Comparison of ENCODE assay signal across 8 mouse cellular contexts in genomic region chr10:62683043-62683442, GRCm38 (mm10). TPM values are rescaled to one million over a fixed set of nuclear protein-coding genes. Genes with fewer than 3 reads are reported as not detected.
DNase-seq lines count a peak whose midpoint lies in the region; ATAC-seq and TF ChIP-seq lines count a peak whose summit lies in the region.
"Had no signal": no experiment of that assay in that cellular context is flagged by ENCODE, and none has a peak within 500 bp of the region (broad histone marks: within the 10 kb centered on the region; RNA-seq: fewer than 3 reads in every experiment).

No protein-coding gene starts in this region.

- H3K27ac ChIP-seq in left cerebral cortex, adult 2 months = no peak overlapping the region

- no peak for DNase-seq in left cerebral cortex, adult 2 months (ENCODE audit: extremely low spot score in 1 of 2, low spot score in 2 of 2)
- DNase-seq in left cerebral cortex, adult 8-10 months (ENCODE audit: low spot score in 2 of 2) = no peak
- DNase-seq in R1 (ENCODE audit: low read depth, low spot score) = peak; percentile 54
- DNase-seq in heart, postnatal 14 days = peak; percentile 33 to 51
- peak; percentile 50 for DNase-seq in lung, postnatal 36 days
- DNase-seq in right cerebral cortex, postnatal 25 days = no peak

- H3K4me3 ChIP-seq in left cerebral cortex, adult 2 months = no peak overlapping the region
- H3K4me3 ChIP-seq: megakaryocyte, embryonic 14.5 days had no signal

- intact Hi-C loops in left cerebral cortex, adult 2 months (cut with DNase I) = no loop called here
- intact Hi-C loops in heart, postnatal 14 days (cut with DNase I) = loop anchor here (5.0 kb wide), 1 partner anchor 91 kb away; no protein-coding TSS in a partner anchor

- TF ChIP-seq CTCF in left cerebral cortex, adult 2 months (IDR thresholded peaks at IDR 0.05) = peak; percentile 33

- ATAC-seq in activated CD4-positive, CD25-positive, alpha-beta regulatory T cell, adult 4 months = no peak

RNA-seq across cellular contexts. Expression of gene Ddx50, which starts 32.0 kb away (rescaled TPM):
- 10 to 100 TPM; 86.3 to 91.1 TPM for total RNA-seq in left cerebral cortex, adult 2 months (2021)
- 10 to 100 TPM; 80.2 to 87.7 (median 86.1) TPM for total RNA-seq in left cerebral cortex, adult 8-10 months (2022)
- total RNA-seq in heart, postnatal 14 days (2021) = 10 to 100 TPM; 55.8 to 58.4 TPM
- polyA plus RNA-seq in activated CD4-positive, CD25-positive, alpha-beta regulatory T cell, adult 4 months (2017; shearing (Covaris generic)) = 10 to 100 TPM; 91.8 to 100.0 TPM

RNA-seq across cellular contexts. Expression of gene Stox1, which starts 42.9 kb away (rescaled TPM):
- total RNA-seq in left cerebral cortex, adult 2 months (2021) = 1 to 10 TPM; 4.2 to 5.8 TPM
- 1 to 10 TPM; 2.7 to 6.4 (median 4.4) TPM for total RNA-seq in left cerebral cortex, adult 8-10 months (2022)
- 1 to 10 TPM; 1.2 to 1.5 TPM for total RNA-seq in heart, postnatal 14 days (2021)
- 1 to 10 TPM; 1.5 TPM for polyA plus RNA-seq in activated CD4-positive, CD25-positive, alpha-beta regulatory T cell, adult 4 months (2017; shearing (Covaris generic))

Comparison
In these comparisons a context has a peak if more than half of its experiments do, and no peak if none do; other contexts are left out.
1. DNase-seq: peak in R1 (single experiment), heart, postnatal 14 days (2 of 2) and lung, postnatal 36 days (single experiment); none in left cerebral cortex, adult 2 months (0 of 2), left cerebral cortex, adult 8-10 months (0 of 2) and right cerebral cortex, postnatal 25 days (single experiment).